Mouse (Mus musculus): ENCODE data around the gene Astl. TPM values are rescaled to one million over a fixed set of nuclear protein-coding genes. Genes with fewer than 3 reads are reported as not detected.

Gene Astl
- total RNA-seq, 2 experiments from 2014 or later: not detected

DNA sequence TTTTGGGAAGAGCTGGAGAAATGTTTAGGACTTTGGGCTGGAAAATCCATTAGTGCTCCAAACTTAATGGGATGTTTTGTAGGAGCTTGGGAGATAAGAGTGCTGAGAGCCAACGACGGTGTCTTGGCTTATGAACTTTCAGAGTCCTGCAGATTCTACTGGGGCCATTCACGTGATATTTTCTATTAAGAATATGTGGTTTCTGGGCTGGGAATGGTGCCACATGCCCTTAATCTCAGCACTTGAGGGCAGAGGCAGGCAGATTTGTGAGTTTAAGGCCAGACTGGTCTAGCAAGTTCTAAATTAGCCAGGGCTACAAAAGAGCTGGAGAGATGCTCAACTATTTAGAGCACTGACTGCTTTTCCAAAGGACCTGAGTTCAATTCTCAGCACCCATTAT, 51.9 kb downstream of the Astl start:
- no peak for ATAC-seq (replicated peaks; ENCODE audit: low FRiP score, poor library complexity, severe bottlenecking)

- ATAC-seq (replicated peaks; ENCODE audit: low FRiP score, poor library complexity, severe bottlenecking): no peak
Observed at GRCm38 (mm10) chr2:127390846-127391245, 52.4 kb downstream of the Astl start.

GRCm38 (mm10) chr2:127391323-127391722, 52.9 kb downstream of the Astl start:
- no peak for ATAC-seq (replicated peaks; ENCODE audit: low FRiP score, poor library complexity, severe bottlenecking)

GRCm38 (mm10) chr2:127394606-127395161, 56.2 kb downstream of the Astl start:
- no peak for ATAC-seq (replicated peaks; ENCODE audit: low FRiP score, poor library complexity, severe bottlenecking)

- ATAC-seq (replicated peaks; ENCODE audit: low FRiP score, poor library complexity, severe bottlenecking): no peak
Observed at GRCm38 (mm10) chr2:127398738-127399137, 60.3 kb downstream of the Astl start.

Other genes with a start within 250 kb of the Astl start
- gene Ncaph, start 204.7 kb upstream of the Astl start, total RNA-seq (2015; ENCODE audit: low replicate concordance): 20.8 and 25.9 TPM in 2 replicates
- gene Ncaph, start 204.7 kb upstream of the Astl start, total RNA-seq (2017; ENCODE audit: low replicate concordance): 37.4 and 64.0 TPM in 2 replicates
- gene Itpripl1, start 195.2 kb upstream of the Astl start, total RNA-seq (2015; ENCODE audit: low replicate concordance): 4.8 and 5.2 TPM in 2 replicates
- 4.4 and 6.1 TPM in 2 replicates for gene Itpripl1, start 195.2 kb upstream of the Astl start, total RNA-seq (2017; ENCODE audit: low replicate concordance)
- not detected in 2 replicates for gene 1810024B03Rik, start 130.4 kb upstream of the Astl start, total RNA-seq (2015; ENCODE audit: low replicate concordance)
- 0.84 TPM in 1 of 2 replicates, not detected in the other for gene 1810024B03Rik, start 130.4 kb upstream of the Astl start, total RNA-seq (2017; ENCODE audit: low replicate concordance)
- 25.7 and 44.3 TPM in 2 replicates for gene Snrnp200, start 130.3 kb upstream of the Astl start, total RNA-seq (2015; ENCODE audit: low replicate concordance)
- 45.7 and 55.2 TPM in 2 replicates for gene Snrnp200, start 130.3 kb upstream of the Astl start, total RNA-seq (2017; ENCODE audit: low replicate concordance)
- gene Ciao1, start 90.8 kb upstream of the Astl start, total RNA-seq (2015; ENCODE audit: low replicate concordance): 7.9 and 11.1 TPM in 2 replicates
- 17.4 and 30.4 TPM in 2 replicates for gene Ciao1, start 90.8 kb upstream of the Astl start, total RNA-seq (2017; ENCODE audit: low replicate concordance)
- gene Tmem127, start 90.7 kb upstream of the Astl start, total RNA-seq (2015; ENCODE audit: low replicate concordance): 8.3 and 15.0 TPM in 2 replicates
- 13.9 and 20.6 TPM in 2 replicates for gene Tmem127, start 90.7 kb upstream of the Astl start, total RNA-seq (2017; ENCODE audit: low replicate concordance)
- gene Stard7, start 68.4 kb upstream of the Astl start, total RNA-seq (2015; ENCODE audit: low replicate concordance): 13.2 and 15.4 TPM in 2 replicates
- 23.7 and 33.6 TPM in 2 replicates for gene Stard7, start 68.4 kb upstream of the Astl start, total RNA-seq (2017; ENCODE audit: low replicate concordance)
- 3.6 and 5.6 TPM in 2 replicates for gene Dusp2, start 2.5 kb upstream of the Astl start, total RNA-seq (2015; ENCODE audit: low replicate concordance)
- gene Dusp2, start 2.5 kb upstream of the Astl start, total RNA-seq (2017; ENCODE audit: low replicate concordance): 0.34 and 1.5 TPM in 2 replicates
- gene Adra2b, start 24.6 kb downstream of the Astl start, total RNA-seq (2015; ENCODE audit: low replicate concordance): not detected in 2 replicates
- gene Adra2b, start 24.6 kb downstream of the Astl start, total RNA-seq (2017; ENCODE audit: low replicate concordance): not detected in 2 replicates
- not detected in 2 replicates for gene Gpat2, start 86.6 kb downstream of the Astl start, total RNA-seq (2015; ENCODE audit: low replicate concordance)
- not detected in 2 replicates for gene Gpat2, start 86.6 kb downstream of the Astl start, total RNA-seq (2017; ENCODE audit: low replicate concordance)
- 12.7 and 21.1 TPM in 2 replicates for gene Fahd2a, start 105.9 kb downstream of the Astl start, total RNA-seq (2015; ENCODE audit: low replicate concordance)
- 0.42 TPM in 1 of 2 replicates, not detected in the other for gene Fahd2a, start 105.9 kb downstream of the Astl start, total RNA-seq (2017; ENCODE audit: low replicate concordance)
- 2.3 and 10.8 TPM in 2 replicates for gene Kcnip3, start 183.5 kb downstream of the Astl start, total RNA-seq (2015; ENCODE audit: low replicate concordance)
- 1.2 and 1.7 TPM in 2 replicates for gene Kcnip3, start 183.5 kb downstream of the Astl start, total RNA-seq (2017; ENCODE audit: low replicate concordance)
- not detected in 2 replicates for gene Prom2, start 202.8 kb downstream of the Astl start, total RNA-seq (2015; ENCODE audit: low replicate concordance)
- gene Prom2, start 202.8 kb downstream of the Astl start, total RNA-seq (2017; ENCODE audit: low replicate concordance): not detected in 2 replicates
- 0.42 TPM in 1 of 2 replicates, not detected in the other for gene Zfp661, start 248.5 kb downstream of the Astl start, total RNA-seq (2015; ENCODE audit: low replicate concordance)
- 0.17 and 0.28 TPM in 2 replicates for gene Zfp661, start 248.5 kb downstream of the Astl start, total RNA-seq (2017; ENCODE audit: low replicate concordance)
- gene Mrps5, start 248.6 kb downstream of the Astl start, total RNA-seq (2015; ENCODE audit: low replicate concordance): 5.4 and 8.8 TPM in 2 replicates
- gene Mrps5, start 248.6 kb downstream of the Astl start, total RNA-seq (2017; ENCODE audit: low replicate concordance): 24.6 and 24.7 TPM in 2 replicates